Mouse (Mus musculus): Measurements from ENCODE around the gene Fchsd2.
A peak's percentile ranks its signal among the peaks of the same experiment; 100 is the strongest.

DNA sequence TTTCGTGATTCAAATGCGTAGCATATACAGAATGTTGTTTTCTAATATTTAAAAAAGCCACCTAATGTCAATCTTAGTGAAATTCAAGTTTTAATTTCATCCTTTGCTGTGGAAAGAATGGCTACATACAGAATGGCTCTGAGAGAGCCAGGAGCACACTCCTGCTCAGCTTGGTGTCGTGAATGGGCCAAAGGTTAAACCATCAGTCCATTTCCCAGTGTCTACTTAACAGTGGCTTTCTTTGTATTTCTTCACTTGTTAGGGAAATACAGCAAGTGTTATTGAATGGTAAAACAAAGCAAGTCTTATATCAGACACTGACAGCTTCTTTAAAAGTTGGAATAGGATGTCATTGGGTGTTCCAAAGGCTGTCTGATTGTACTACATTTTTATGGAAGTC, 80.7 kb downstream of the Fchsd2 start:
- TF ChIP-seq CTCF (conservative IDR thresholded peaks at IDR 0.05; ENCODE audit: low read length) (no peak), POU5F1 (IDR thresholded peaks at IDR 0.05; ENCODE audit: borderline replicate concordance, low read length) (no peak), NANOG (IDR thresholded peaks at IDR 0.05; ENCODE audit: borderline replicate concordance, low read length) (peak; percentile 31; the same call in 1 of the 2 replicates)
